Mouse (Mus musculus): ENCODE data around the gene Wasl. TPM values are rescaled to one million over a fixed set of nuclear protein-coding genes. Genes with fewer than 3 reads are reported as not detected.

Gene Wasl
- total and polyA plus RNA-seq, 2 experiments from 2014 or later: 21.4 to 55.2 TPM

GRCm38 (mm10) chr6:24613346-24613745 lies 51.5 kb downstream of the Wasl start:
- DNase-seq (ENCODE audit: low spot score): no peak
- Histone ChIP-seq H3K9me3 (ENCODE audit: low read length) (no peaks in the 10 kb centered on the region), H3K4me1 (ENCODE audit: insufficient read depth, low read length) (no peaks in the 10 kb centered on the region), H3K27me3 (ENCODE audit: insufficient read depth, low read length) (no peaks in the 10 kb centered on the region), H3K36me3 (ENCODE audit: insufficient read depth, low read length) (peaks cover 16% of the 10 kb centered on the region; the same call in 1 of the 2 replicates), H3K9ac (replicated peaks; ENCODE audit: low read length, poor library complexity, severe bottlenecking) (no peak overlapping the region), H3K4me3 (ENCODE audit: low read depth, low read length) (no peak overlapping the region), H3K4me2 (ENCODE audit: low read depth, low read length, poor library complexity, severe bottlenecking) (no peak overlapping the region), H3K27ac (ENCODE audit: low read depth, low read length) (no peak overlapping the region)
- no peak for TF ChIP-seq CTCF (IDR thresholded peaks at IDR 0.05)
- WGBS: 95% methylated on average over 6 of the region's 6 CpGs
- ATAC-seq (ENCODE audit: low FRiP score): no peak

- DNase-seq (ENCODE audit: low spot score) (no peak), ATAC-seq (ENCODE audit: low FRiP score) (no peak)
- no peak overlapping the region for H3K4me3 ChIP-seq (ENCODE audit: low read depth, low read length)
- no peaks in the 10 kb centered on the region for H3K4me1 ChIP-seq (ENCODE audit: insufficient read depth, low read length)
- H3K27me3 ChIP-seq (ENCODE audit: insufficient read depth, low read length): no peaks in the 10 kb centered on the region
- H3K27ac ChIP-seq (ENCODE audit: low read depth, low read length): no peak overlapping the region
- 93% methylated on average over 7 of the region's 7 CpGs for WGBS
- H3K9ac ChIP-seq (replicated peaks; ENCODE audit: low read length, poor library complexity, severe bottlenecking): no peak overlapping the region
- H3K9me3 ChIP-seq (ENCODE audit: low read length): no peaks in the 10 kb centered on the region
- H3K36me3 ChIP-seq (ENCODE audit: insufficient read depth, low read length): peaks cover 6% of the 10 kb centered on the region; the same call in 1 of the 2 replicates
- no peak overlapping the region for H3K4me2 ChIP-seq (ENCODE audit: low read depth, low read length, poor library complexity, severe bottlenecking)
- no peak for TF ChIP-seq CTCF (IDR thresholded peaks at IDR 0.05)
Observed at GRCm38 (mm10) chr6:24612074-24612755, 52.6 kb downstream of the Wasl start.

- Histone ChIP-seq H3K27ac (ENCODE audit: low read depth, low read length) (no peak overlapping the region), H3K4me3 (ENCODE audit: low read depth, low read length) (no peak overlapping the region), H3K9me3 (ENCODE audit: low read length) (no peaks in the 10 kb centered on the region), H3K4me2 (ENCODE audit: low read depth, low read length, poor library complexity, severe bottlenecking) (no peak overlapping the region), H3K9ac (replicated peaks; ENCODE audit: low read length, poor library complexity, severe bottlenecking) (no peak overlapping the region), H3K4me1 (ENCODE audit: insufficient read depth, low read length) (no peaks in the 10 kb centered on the region), H3K36me3 (ENCODE audit: insufficient read depth, low read length) (peaks cover 3% of the 10 kb centered on the region; the same call in 1 of the 2 replicates), H3K27me3 (ENCODE audit: insufficient read depth, low read length) (no peaks in the 10 kb centered on the region)
- ATAC-seq (ENCODE audit: low FRiP score): no peak
- 92% methylated on average over 4 of the region's 4 CpGs for WGBS
- DNase-seq (ENCODE audit: low spot score): no peak
- no peak for TF ChIP-seq CTCF (IDR thresholded peaks at IDR 0.05)
Observed at GRCm38 (mm10) chr6:24610358-24610757, 54.5 kb downstream of the Wasl start.

DNA sequence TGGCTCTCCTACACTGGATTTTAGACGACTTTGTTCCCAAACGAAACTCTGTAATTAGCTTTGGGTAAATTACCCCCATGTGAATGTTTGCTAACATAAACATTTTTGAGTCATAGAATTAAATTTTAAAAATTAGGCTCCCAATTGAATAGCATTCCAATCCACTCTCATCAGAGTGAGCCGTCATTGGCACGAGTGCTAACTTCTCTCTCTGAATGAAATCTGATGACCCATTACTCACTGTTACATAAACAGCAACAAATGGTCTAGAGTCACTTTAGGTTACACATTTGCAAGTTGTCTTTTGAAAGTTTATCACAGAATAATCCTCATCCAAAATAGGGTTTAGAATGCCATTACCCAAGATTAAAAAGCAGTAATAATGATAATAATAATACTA lies 55.3 kb downstream of the Wasl start:
- TF ChIP-seq CTCF (IDR thresholded peaks at IDR 0.05): no peak
- ATAC-seq (ENCODE audit: low FRiP score) (no peak), DNase-seq (ENCODE audit: low spot score) (no peak)
- no peak overlapping the region for H3K4me3 ChIP-seq (ENCODE audit: low read depth, low read length)
- no peaks in the 10 kb centered on the region for H3K4me1 ChIP-seq (ENCODE audit: insufficient read depth, low read length)
- 88% methylated on average over 4 of the region's 4 CpGs for WGBS
- no peak overlapping the region for H3K4me2 ChIP-seq (ENCODE audit: low read depth, low read length, poor library complexity, severe bottlenecking)
- no peaks in the 10 kb centered on the region for H3K27me3 ChIP-seq (ENCODE audit: insufficient read depth, low read length)
- no peaks in the 10 kb centered on the region; the same call in 1 of the 2 replicates for H3K36me3 ChIP-seq (ENCODE audit: insufficient read depth, low read length)
- no peak overlapping the region for H3K9ac ChIP-seq (replicated peaks; ENCODE audit: low read length, poor library complexity, severe bottlenecking)
- H3K27ac ChIP-seq (ENCODE audit: low read depth, low read length): no peak overlapping the region
- H3K9me3 ChIP-seq (ENCODE audit: low read length): no peaks in the 10 kb centered on the region

DNA sequence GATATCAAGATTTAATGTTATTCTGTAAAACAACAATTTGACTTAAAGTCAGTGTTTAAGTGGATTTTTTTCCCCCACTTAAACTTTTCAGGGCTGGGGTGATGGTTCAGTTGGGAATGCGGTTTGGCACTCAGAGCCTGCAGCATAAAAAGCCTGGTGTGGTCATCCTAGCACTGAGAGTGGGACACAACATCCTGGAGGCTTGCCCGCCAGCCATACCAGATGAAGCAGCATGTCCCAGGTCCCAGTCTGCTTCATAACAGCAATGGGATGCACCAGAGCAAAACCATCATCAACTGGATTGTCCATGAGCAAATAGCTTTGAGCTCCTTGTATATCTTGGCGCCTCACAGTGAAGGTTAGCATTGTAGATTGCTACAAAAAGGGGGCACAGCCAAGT lies 56.1 kb downstream of the Wasl start:
- no peaks in the 10 kb centered on the region for H3K9me3 ChIP-seq (ENCODE audit: low read length)
- H3K9ac ChIP-seq (replicated peaks; ENCODE audit: low read length, poor library complexity, severe bottlenecking): no peak overlapping the region
- no peaks in the 10 kb centered on the region for H3K4me1 ChIP-seq (ENCODE audit: insufficient read depth, low read length)
- DNase-seq (ENCODE audit: low spot score) (no peak), ATAC-seq (ENCODE audit: low FRiP score) (no peak)
- H3K27me3 ChIP-seq (ENCODE audit: insufficient read depth, low read length): no peaks in the 10 kb centered on the region
- TF ChIP-seq CTCF (IDR thresholded peaks at IDR 0.05): no peak
- no peak overlapping the region for H3K4me3 ChIP-seq (ENCODE audit: low read depth, low read length)
- 96% methylated on average over 3 of the region's 3 CpGs for WGBS
- H3K36me3 ChIP-seq (ENCODE audit: insufficient read depth, low read length): no peaks in the 10 kb centered on the region
- no peak overlapping the region for H3K4me2 ChIP-seq (ENCODE audit: low read depth, low read length, poor library complexity, severe bottlenecking)
- H3K27ac ChIP-seq (ENCODE audit: low read depth, low read length): no peak overlapping the region

DNA sequence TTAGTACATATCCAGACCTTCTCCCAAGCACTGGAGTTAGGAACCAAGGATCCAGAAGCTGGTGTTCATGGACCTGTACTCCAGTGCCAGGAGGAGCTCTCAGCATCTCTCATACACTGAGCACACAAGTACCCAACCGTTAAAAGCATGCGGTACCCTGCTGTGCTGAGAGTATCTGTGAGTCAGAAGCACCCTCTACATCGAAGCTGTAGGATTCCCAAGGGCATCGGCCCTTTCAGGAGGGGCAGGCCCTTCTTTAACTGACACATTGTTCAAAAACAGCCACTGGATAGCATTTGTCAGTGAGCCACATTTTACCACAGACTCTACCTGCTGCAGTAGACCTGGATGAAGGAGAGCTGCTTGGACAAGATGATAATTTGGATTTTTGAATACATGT lies 56.7 kb downstream of the Wasl start:
- no peak overlapping the region for H3K9ac ChIP-seq (replicated peaks; ENCODE audit: low read length, poor library complexity, severe bottlenecking)
- no peaks in the 10 kb centered on the region for H3K36me3 ChIP-seq (ENCODE audit: insufficient read depth, low read length)
- DNase-seq (ENCODE audit: low spot score) (no peak), ATAC-seq (ENCODE audit: low FRiP score) (no peak)
- H3K27me3 ChIP-seq (ENCODE audit: insufficient read depth, low read length): no peaks in the 10 kb centered on the region
- no peaks in the 10 kb centered on the region for H3K9me3 ChIP-seq (ENCODE audit: low read length)
- H3K27ac ChIP-seq (ENCODE audit: low read depth, low read length): no peak overlapping the region
- no peaks in the 10 kb centered on the region for H3K4me1 ChIP-seq (ENCODE audit: insufficient read depth, low read length)
- 77% methylated on average over 4 of the region's 4 CpGs for WGBS
- no peak for TF ChIP-seq CTCF (IDR thresholded peaks at IDR 0.05)
- H3K4me3 ChIP-seq (ENCODE audit: low read depth, low read length): no peak overlapping the region
- H3K4me2 ChIP-seq (ENCODE audit: low read depth, low read length, poor library complexity, severe bottlenecking): no peak overlapping the region
